Mouse (Mus musculus) liver, embryonic 14.5 days (tissue): ENCODE results near the gene Ptchd3. TPM values are rescaled to one million over a fixed set of nuclear protein-coding genes. Genes with fewer than 3 reads are reported as not detected.
A peak's percentile ranks its signal among the peaks of the same experiment; 100 is the strongest.

Experiments used
- ATAC-seq: fragments of 200-750 bp; cut with Nextera tagmentation; 2 replicates; pipeline ENCODE4 v1.8.0; 2017; ENCODE audit warnings: moderate number of reproducible peaks, mild to moderate bottlenecking, moderate library complexity; ENCODE audit not compliant: insufficient read depth
- DNase-seq, 3 experiments: peaks; one replicate each; pipeline ENCODE4 v3.0.0-alpha.2; 2012 to 2013; ENCODE audit warnings: low read depth in 3 of 3, low spot score in 3 of 3
- H3K27ac ChIP-seq: fragments of 300-500 bp; sonication (generic); 2 replicates; pipeline ENCODE4 v1.5.1; 2014; ENCODE audit warnings: moderate library complexity, mild to moderate bottlenecking, control low read depth, inconsistent platforms
- H3K27me3 ChIP-seq: fragments of 300-500 bp; sonication (generic); 2 replicates; pipeline ENCODE4 v1.6.1; 2014; ENCODE audit warnings: mild to moderate bottlenecking, low read length, moderate library complexity; ENCODE audit not compliant: control insufficient read depth, insufficient read depth
- H3K36me3 ChIP-seq: fragments of 300-500 bp; sonication (generic); replicated peaks from 2 replicates; pipeline ENCODE4 v1.6.1; 2014; ENCODE audit warnings: low read depth; ENCODE audit not compliant: control insufficient read depth, insufficient read depth
- H3K4me1 ChIP-seq, 2 experiments: fragments of 200-500 bp in 1 of 2; fragments of 300-500 bp in 1 of 2; sonication (generic) in 1 of 2; replicated peaks; 2 replicates each; pipeline ENCODE4 v1.6.1; 2012 to 2014; ENCODE audit warnings: antibody characterized with exemption in 1 of 2, inconsistent platforms in 1 of 2, low read length in 1 of 2; ENCODE audit not compliant: control insufficient read depth in 2 of 2, insufficient read depth in 2 of 2
- H3K4me2 ChIP-seq: fragments of 300-500 bp; sonication (generic); 2 replicates; pipeline ENCODE4 v1.6.1; 2014; ENCODE audit warnings: low read depth, mild to moderate bottlenecking, control low read depth, moderate library complexity
- H3K4me3 ChIP-seq, 2 experiments: fragments of 200-500 bp in 1 of 2; fragments of 300-500 bp in 1 of 2; sonication (generic) in 1 of 2; 2 replicates each; pipeline ENCODE4 v1.5.1; 2012 to 2014; ENCODE audit warnings: low read depth in 2 of 2, low read length in 2 of 2, mild to moderate bottlenecking in 2 of 2, control low read depth in 1 of 2, inconsistent platforms in 1 of 2, moderate library complexity in 1 of 2; ENCODE audit not compliant: insufficient read depth in 1 of 2
- H3K9ac ChIP-seq: fragments of 300-500 bp; sonication (generic); replicated peaks from 2 replicates; pipeline ENCODE4 v1.6.1; 2014; ENCODE audit warnings: mild to moderate bottlenecking, control low read depth, moderate library complexity
- H3K9me3 ChIP-seq: fragments of 300-500 bp; sonication (generic); 2 replicates; pipeline ENCODE4 v1.6.1; 2016; ENCODE audit warnings: low read length, mixed read lengths; ENCODE audit not compliant: control insufficient read depth
- CTCF ChIP-seq: IDR thresholded peaks from 2 replicates; pipeline ENCODE4 v1.5.1; 2016; ENCODE audit warnings: antibody characterized with exemption, low read depth, control low read depth
- EP300 ChIP-seq: IDR thresholded peaks from 2 replicates; pipeline ENCODE4 v1.6.1; 2016; ENCODE audit warnings: antibody characterized with exemption, low read depth
- WGBS: fragments of 180-500 bp; shearing (Covaris S2); extraction: QIAGEN DNeasy Blood & Tissue Kit; methylation state at CpG from one replicate; pipeline ENCODE4 v1.1.7; 2014; ENCODE audit not compliant: insufficient replicate concordance; 5-methylcytosine and 5-hydroxymethylcytosine counted together
- polyA plus RNA-seq, 2 experiments: library from polyadenylated mRNA; depleted of rRNA in 1 of 2; stranded (reverse) in 1 of 2; unstranded in 1 of 2; fragments of >200 nt; fragmentation: Nextera tagmentation in 1 of 2; extraction: Ambion mirVana in 1 of 2; gene quantifications; 2 replicates each; pipeline versions ENCODE4 v1.2.1 to v1.2.3; 2012 to 2014

Ptchd3 gene
- polyA plus RNA-seq, 2 experiments, result not detected

- Histone ChIP-seq H3K27me3 (no peaks in the 10 kb centered on the region), H3K9ac (no peak overlapping the region), H3K4me3 (no peak overlapping the region), H3K9me3 (no peaks in the 10 kb centered on the region), H3K4me2 (no peak overlapping the region), H3K27ac (no peak overlapping the region), H3K4me1 (peaks cover 0 to 1% of the 10 kb centered on the region in 2 experiments; a peak in 1 of 4 replicates), H3K36me3 (no peaks in the 10 kb centered on the region)
- no peak for ATAC-seq
- TF ChIP-seq CTCF (no peak), EP300 (no peak)
- WGBS, result 45% methylated on average over 2 of the region's 2 CpGs
- DNase-seq, result no peak
Measured at GRCm38 (mm10) chr11:121798591-121798990, 31.5 kb upstream of the Ptchd3 start.

GRCm38 (mm10) chr11:121799746-121800299 lies 30.2 kb upstream of the Ptchd3 start:
- no peaks in the 10 kb centered on the region for H3K9me3 ChIP-seq
- peaks cover 0 to 2% of the 10 kb centered on the region in 2 experiments; a peak in 1 of 4 replicates for H3K4me1 ChIP-seq
- no peak overlapping the region for H3K4me3 ChIP-seq
- no peak overlapping the region for H3K4me2 ChIP-seq
- 54% methylated on average over 4 of the region's 4 CpGs for WGBS
- no peak for TF ChIP-seq EP300
- no peak for TF ChIP-seq CTCF
- ATAC-seq, result no peak
- DNase-seq, result no peak
- no peak overlapping the region for H3K9ac ChIP-seq
- H3K27me3 ChIP-seq, result no peaks in the 10 kb centered on the region
- no peaks in the 10 kb centered on the region for H3K36me3 ChIP-seq
- no peak overlapping the region for H3K27ac ChIP-seq

GRCm38 (mm10) chr11:121802743-121803142 lies 27.3 kb upstream of the Ptchd3 start:
- H3K27me3 ChIP-seq, result no peaks in the 10 kb centered on the region
- no peak overlapping the region for H3K9ac ChIP-seq
- no peaks in the 10 kb centered on the region for H3K36me3 ChIP-seq
- H3K4me1 ChIP-seq, result peaks cover 0 to 2% of the 10 kb centered on the region in 2 experiments; a peak in 1 of 4 replicates
- no peak overlapping the region for H3K27ac ChIP-seq
- no peak for TF ChIP-seq CTCF
- TF ChIP-seq EP300, result no peak
- WGBS, result 37% methylated on average over 2 of the region's 2 CpGs
- ATAC-seq, result no peak
- H3K4me2 ChIP-seq, result no peak overlapping the region
- no peak overlapping the region for H3K4me3 ChIP-seq
- H3K9me3 ChIP-seq, result no peaks in the 10 kb centered on the region
- no peak for DNase-seq

- Histone ChIP-seq H3K27me3 (no peaks in the 10 kb centered on the region), H3K4me3 (no peak overlapping the region), H3K9ac (no peak overlapping the region), H3K27ac (no peak overlapping the region), H3K36me3 (no peaks in the 10 kb centered on the region), H3K4me2 (no peak overlapping the region), H3K4me1 (peaks cover 0 to 2% of the 10 kb centered on the region in 2 experiments; a peak in 1 of 4 replicates), H3K9me3 (no peaks in the 10 kb centered on the region)
- ATAC-seq (no peak), DNase-seq (no peak)
- no peak for TF ChIP-seq EP300
- TF ChIP-seq CTCF, result no peak
- 51% methylated on average over 5 of the region's 5 CpGs for WGBS
Measured at GRCm38 (mm10) chr11:121804258-121805027, 25.6 kb upstream of the Ptchd3 start.

GRCm38 (mm10) chr11:121808204-121808852 lies 21.7 kb upstream of the Ptchd3 start:
- ATAC-seq (0 out of 2 replicates have a peak, but pooled peaks have one; percentile 11), DNase-seq (peak; percentile 25 to 32 (median 27))
- H3K4me1 ChIP-seq, result 0 out of 4 replicates have a peak, but pooled peaks cover 0 to 2% of the 10 kb centered on the region in 2 experiments
- H3K36me3 ChIP-seq, result no peaks in the 10 kb centered on the region
- H3K9ac ChIP-seq, result no peak overlapping the region
- no peaks in the 10 kb centered on the region for H3K9me3 ChIP-seq
- H3K4me2 ChIP-seq, result no peak overlapping the region
- TF ChIP-seq EP300 (no peak), CTCF (peak; percentile 83)
- WGBS, result 2% methylated on average over 4 of the region's 4 CpGs
- H3K27me3 ChIP-seq, result no peaks in the 10 kb centered on the region
- no peak overlapping the region for H3K4me3 ChIP-seq
- no peak overlapping the region for H3K27ac ChIP-seq
